ENCODE assay signal across 11 mouse cellular contexts in the genomic region with DNA sequence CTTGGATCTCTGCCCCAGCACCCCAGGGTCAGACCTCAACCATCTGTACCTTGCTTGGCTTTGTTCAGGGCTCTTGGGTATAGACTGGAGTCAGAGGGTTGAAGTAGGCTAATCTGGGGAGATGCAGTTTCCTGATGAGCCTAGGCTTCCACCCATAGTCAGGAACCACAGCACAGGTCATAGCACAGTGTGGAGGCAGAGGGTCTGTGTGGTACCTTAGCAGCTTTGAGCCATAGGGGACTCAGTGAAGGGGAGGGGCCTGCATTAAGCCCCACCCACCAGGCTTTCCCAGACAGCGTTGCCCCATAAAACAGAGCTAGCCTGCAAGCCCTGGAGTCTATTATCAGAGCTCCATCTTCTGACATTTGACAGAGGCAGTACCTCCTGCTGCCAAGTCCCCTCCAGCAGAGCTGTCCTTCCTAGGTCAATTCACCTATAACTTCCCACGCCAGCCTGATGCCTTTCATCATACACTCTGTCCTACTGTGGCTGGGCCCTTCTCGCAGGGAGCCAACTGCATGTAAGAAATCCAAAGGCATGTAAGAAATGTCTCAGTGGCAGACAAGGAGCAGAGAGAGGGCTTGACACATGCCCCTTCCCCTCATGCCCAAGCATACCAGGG. TPM values are rescaled to one million over a fixed set of nuclear protein-coding genes. Genes with fewer than 3 reads are reported as not detected.
DNase-seq lines count a peak whose midpoint lies in the region; ATAC-seq lines count a peak whose summit lies in the region.
"Had no signal": no experiment of that assay in that cellular context is flagged by ENCODE, and none has a peak within 500 bp of the region (broad histone marks: within the 10 kb centered on the region; RNA-seq: fewer than 3 reads in every experiment).

No protein-coding gene starts in this region.

- no peak overlapping the region for H3K4me3 ChIP-seq in embryonic facial prominence, embryonic 10.5 days
- H3K4me3 ChIP-seq in embryonic facial prominence, embryonic 12.5 days = no peak overlapping the region
- no peak overlapping the region for H3K4me3 ChIP-seq in hindbrain, embryonic 11.5 days (ENCODE audit: low read depth, low read length)
- H3K4me3 ChIP-seq in midbrain, embryonic 13.5 days (replicated peaks) = no peak overlapping the region
- H3K4me3 ChIP-seq: myocyte had no signal

- no peaks in the 10 kb centered on the region for H3K9me3 ChIP-seq in embryonic facial prominence, embryonic 10.5 days
- no peaks in the 10 kb centered on the region for H3K9me3 ChIP-seq in embryonic facial prominence, embryonic 12.5 days
- no peaks in the 10 kb centered on the region for H3K9me3 ChIP-seq in hindbrain, embryonic 11.5 days (ENCODE audit: control insufficient read depth, low read length)
- H3K9me3 ChIP-seq in midbrain, embryonic 13.5 days = no peaks in the 10 kb centered on the region

- H3K27me3 ChIP-seq in embryonic facial prominence, embryonic 10.5 days (replicated peaks; ENCODE audit: low read depth, poor library complexity, severe bottlenecking) = peaks cover 16% of the 10 kb centered on the region; the same call in 1 of the 2 replicates
- H3K27me3 ChIP-seq in embryonic facial prominence, embryonic 12.5 days = 0 out of 2 replicates have a peak, but pooled peaks cover 4% of the 10 kb centered on the region
- peaks cover 2% of the 10 kb centered on the region; the same call in 1 of the 2 replicates for H3K27me3 ChIP-seq in hindbrain, embryonic 11.5 days (ENCODE audit: control insufficient read depth, insufficient read depth, low read length)
- H3K27me3 ChIP-seq in midbrain, embryonic 13.5 days = peaks cover 4% of the 10 kb centered on the region

- WGBS in embryonic facial prominence, embryonic 10.5 days = 62% methylated on average over 3 of the region's 3 CpGs
- WGBS in embryonic facial prominence, embryonic 12.5 days = 58% methylated on average over 3 of the region's 3 CpGs
- WGBS in hindbrain, embryonic 11.5 days = 45% methylated on average over 3 of the region's 3 CpGs
- WGBS in midbrain, embryonic 13.5 days = 64% methylated on average over 3 of the region's 3 CpGs

- DNase-seq in embryonic facial prominence, embryonic 10.5 days (ENCODE audit: low spot score) = peak; percentile 28
- peak; percentile 22 for DNase-seq in hindbrain, embryonic 11.5 days (ENCODE audit: low spot score)
- DNase-seq in ovary, postnatal 36 days (ENCODE audit: low spot score) = no peak
- DNase-seq in left cerebral cortex, postnatal 36 days (ENCODE audit: low spot score in 2 of 2) = no peak
- DNase-seq: adrenal gland, adult 2 months had no signal

- H3K9ac ChIP-seq in embryonic facial prominence, embryonic 12.5 days = no peak overlapping the region
- no peak overlapping the region for H3K9ac ChIP-seq in hindbrain, embryonic 11.5 days (ENCODE audit: low read depth, low read length)
- H3K9ac ChIP-seq in midbrain, embryonic 13.5 days (replicated peaks) = no peak overlapping the region

- intact Hi-C loops in left cerebral cortex, postnatal 36 days (cut with DNase I) = no loop called here

- peak overlapping the region; percentile 52; the same call in 1 of the 2 replicates for H3K27ac ChIP-seq in embryonic facial prominence, embryonic 10.5 days (replicated peaks)
- peak overlapping the region; percentile 41; the same call in 1 of the 2 replicates for H3K27ac ChIP-seq in embryonic facial prominence, embryonic 12.5 days
- H3K27ac ChIP-seq in hindbrain, embryonic 11.5 days (ENCODE audit: low read depth, low read length) = peak overlapping the region; percentile 42
- peak overlapping the region; percentile 52 for H3K27ac ChIP-seq in midbrain, embryonic 13.5 days

- H3K36me3 ChIP-seq in embryonic facial prominence, embryonic 10.5 days (replicated peaks) = no peaks in the 10 kb centered on the region
- H3K36me3 ChIP-seq in embryonic facial prominence, embryonic 12.5 days = no peaks in the 10 kb centered on the region
- H3K36me3 ChIP-seq in hindbrain, embryonic 11.5 days (ENCODE audit: control insufficient read depth, insufficient read depth, low read length) = no peaks in the 10 kb centered on the region
- H3K36me3 ChIP-seq in midbrain, embryonic 13.5 days = no peaks in the 10 kb centered on the region

- ATAC-seq in embryonic facial prominence, embryonic 12.5 days (ENCODE audit: insufficient number of reproducible peaks, insufficient read depth, low FRiP score, low TSS enrichment) = peak; percentile 54; the same call in 1 of the 2 replicates
- peak; percentile 38; the same call in 1 of the 2 replicates for ATAC-seq in hindbrain, embryonic 11.5 days (ENCODE audit: low FRiP score)
- ATAC-seq in midbrain, embryonic 13.5 days = no peak
- ATAC-seq in granulocyte monocyte progenitor cell, adult 5-6 weeks (replicated peaks; ENCODE audit: poor library complexity, severe bottlenecking) = no peak
- ATAC-seq: inflammation-experienced regulatory T-cells, adult 6 months had no signal

- peak overlapping the region; percentile 7; the same call in 1 of the 2 replicates for H3K4me2 ChIP-seq in embryonic facial prominence, embryonic 12.5 days (replicated peaks)
- H3K4me2 ChIP-seq in hindbrain, embryonic 11.5 days (replicated peaks; ENCODE audit: low read depth, low read length) = no peak overlapping the region
- H3K4me2 ChIP-seq in midbrain, embryonic 13.5 days (replicated peaks) = no peak overlapping the region

- H3K4me1 ChIP-seq in embryonic facial prominence, embryonic 10.5 days = peaks cover 66% of the 10 kb centered on the region
- H3K4me1 ChIP-seq in embryonic facial prominence, embryonic 12.5 days = peaks cover 29% of the 10 kb centered on the region
- peaks cover 6% of the 10 kb centered on the region; the same call in 1 of the 2 replicates for H3K4me1 ChIP-seq in hindbrain, embryonic 11.5 days (replicated peaks; ENCODE audit: control insufficient read depth, insufficient read depth, low read length)
- H3K4me1 ChIP-seq in midbrain, embryonic 13.5 days (replicated peaks) = peaks cover 44% of the 10 kb centered on the region

RNA-seq across cellular contexts. Expression of a gene that starts 54.5 kb away (rescaled TPM):
- polyA plus RNA-seq in embryonic facial prominence, embryonic 10.5 days (2016; fragmentation: Nextera tagmentation; extraction: Ambion mirVana) = not detected in 2 replicates
- 0.13 TPM in 1 of 2 replicates, not detected in the other for polyA plus RNA-seq in embryonic facial prominence, embryonic 12.5 days (2016; fragmentation: Nextera tagmentation; extraction: Ambion mirVana)
- not detected in 2 replicates for polyA plus RNA-seq in hindbrain, embryonic 11.5 days (2014; fragmentation: Nextera tagmentation; extraction: Ambion mirVana)
- polyA plus RNA-seq in midbrain, embryonic 13.5 days (2015; fragmentation: Nextera tagmentation; extraction: Ambion mirVana) = 0.09 and 0.15 TPM in 2 replicates
- total RNA-seq in granulocyte monocyte progenitor cell, adult 5-6 weeks (2014; fragmentation: Nextera tagmentation) = not detected in 2 replicates
- total RNA-seq in granulocyte monocyte progenitor cell, adult 5-6 weeks (2017) = not detected in 2 replicates
- total RNA-seq in left cerebral cortex, postnatal 36 days (2021) = under 1 TPM in 1 of 2 experiments, not detected in 1; 0.22 TPM
- total RNA-seq: ES-E14 had no signal
- polyA plus RNA-seq: inflammation-experienced regulatory T-cells, adult 6 months had no signal

Comparison
In these comparisons a context has a peak if more than half of its experiments do, and no peak if none do; other contexts are left out.
1. DNase-seq: peak in embryonic facial prominence, embryonic 10.5 days (single experiment) and hindbrain, embryonic 11.5 days (single experiment); none in ovary, postnatal 36 days (single experiment) and left cerebral cortex, postnatal 36 days (0 of 2).
2. ATAC-seq: peak in embryonic facial prominence, embryonic 12.5 days (single experiment) and hindbrain, embryonic 11.5 days (single experiment); none in midbrain, embryonic 13.5 days (single experiment) and granulocyte monocyte progenitor cell, adult 5-6 weeks (single experiment).
3. Peak in every context shown above with its lines, with median percentiles within 50 percentile points of each other: H3K27ac ChIP-seq.